8 mouse cellular contexts compared by ENCODE assay signal in the genomic region with DNA sequence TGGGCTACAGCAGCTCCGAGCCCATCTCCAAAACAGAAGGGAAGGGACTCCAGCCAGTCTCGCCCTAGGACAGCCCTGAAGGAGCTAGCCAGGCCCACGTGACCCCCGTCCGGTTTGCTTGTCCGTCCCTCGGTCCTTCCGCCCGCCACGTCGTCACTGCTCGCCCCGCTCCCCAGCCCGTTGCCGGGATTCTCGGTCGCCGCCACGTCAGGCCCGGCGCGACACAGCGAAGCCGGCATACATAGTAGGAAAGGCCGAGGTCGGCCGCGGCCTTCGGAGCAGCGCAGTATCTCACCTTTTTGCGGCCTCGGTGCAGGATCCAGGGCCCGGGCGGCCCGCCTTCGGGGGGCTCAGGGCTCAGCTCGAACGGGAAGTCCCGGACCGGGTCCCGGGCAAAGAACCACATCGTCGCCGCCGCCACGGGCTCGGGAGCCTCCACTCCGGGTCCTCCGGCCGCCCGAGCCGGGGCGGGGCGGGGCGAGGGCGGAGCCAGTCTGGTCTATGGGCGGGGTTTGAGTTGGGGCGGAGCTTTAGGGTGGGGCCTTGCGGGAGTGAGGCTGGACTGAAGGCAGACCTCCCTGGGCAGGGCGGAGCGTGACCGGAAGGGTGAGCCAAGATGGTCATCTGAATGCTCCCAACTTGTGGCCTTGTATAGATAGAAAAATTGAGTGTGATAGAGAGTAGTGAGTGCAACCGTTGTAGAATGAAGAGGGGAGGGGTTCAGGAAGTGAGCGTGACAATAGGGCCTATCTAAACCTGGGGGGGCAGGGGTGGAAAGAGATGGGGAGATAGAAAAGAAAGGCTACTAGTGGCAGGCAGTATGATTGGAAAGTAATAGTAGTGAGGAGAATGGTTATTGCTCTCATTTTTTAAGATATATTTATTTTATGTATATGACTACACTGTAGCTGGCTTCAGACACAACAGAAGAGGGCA. TPM values are rescaled to one million over a fixed set of nuclear protein-coding genes. Genes with fewer than 3 reads are reported as not detected.
DNase-seq lines count a peak whose midpoint lies in the region; ATAC-seq and TF ChIP-seq lines count a peak whose summit lies in the region.

A gene (minus strand): TSS at position 495 of the 936 bp plus-strand sequence.

- TF ChIP-seq POLR2A in myocyte (IDR thresholded peaks at IDR 0.05; ENCODE audit: insufficient read length, low read depth), result peak; percentile 62

- peak within 1 kb of the TSS; percentile 98 for H3K9ac ChIP-seq in heart, embryonic 13.5 days
- H3K9ac ChIP-seq in liver, embryonic 11.5 days (ENCODE audit: low read depth, low read length), result peak within 1 kb of the TSS; percentile 77

- no peaks in the 10 kb centered on the region for H3K27me3 ChIP-seq in heart, embryonic 13.5 days (replicated peaks)
- H3K27me3 ChIP-seq in liver, embryonic 11.5 days (replicated peaks; ENCODE audit: control insufficient read depth, insufficient read depth, low read length), result no peaks in the 10 kb centered on the region
- H3K27me3 ChIP-seq in myocyte (ENCODE audit: control insufficient read depth, insufficient read depth, insufficient read length), result no peaks in the 10 kb centered on the region

- peak within 1 kb of the TSS; percentile 98 for H3K4me2 ChIP-seq in heart, embryonic 13.5 days
- H3K4me2 ChIP-seq in liver, embryonic 11.5 days, result peak within 1 kb of the TSS; percentile 80
- H3K4me2 ChIP-seq in myocyte (ENCODE audit: low read depth), result peak within 1 kb of the TSS; percentile 99

- H3K4me3 ChIP-seq in brown adipose tissue, adult 24 weeks (ENCODE audit: insufficient read depth, low read depth, low read length), result peak within 1 kb of the TSS; percentile 83
- peak within 1 kb of the TSS; percentile 84 for H3K4me3 ChIP-seq in heart, embryonic 13.5 days
- peak within 1 kb of the TSS; percentile 83 for H3K4me3 ChIP-seq in liver, embryonic 11.5 days (ENCODE audit: low read depth, low read length)
- peak within 1 kb of the TSS; percentile 63 for H3K4me3 ChIP-seq in myocyte

- 1% methylated on average over 64 of the region's 64 CpGs for WGBS in heart, embryonic 13.5 days
- under 1% methylated on average over 64 of the region's 64 CpGs for WGBS in liver, embryonic 11.5 days

- ATAC-seq in heart, embryonic 13.5 days (ENCODE audit: extremely low read depth, insufficient number of reproducible peaks, low FRiP score, low TSS enrichment), result peak; percentile 96
- peak; percentile 97 for ATAC-seq in liver, embryonic 11.5 days (replicated peaks; ENCODE audit: low FRiP score)

- H3K27ac ChIP-seq in brown adipose tissue, adult 24 weeks (replicated peaks; ENCODE audit: low read depth, low read length), result peak within 1 kb of the TSS; percentile 81
- H3K27ac ChIP-seq in heart, embryonic 13.5 days (replicated peaks), result peak within 1 kb of the TSS; percentile 88
- peak within 1 kb of the TSS; percentile 73 for H3K27ac ChIP-seq in liver, embryonic 11.5 days (ENCODE audit: low read depth, low read length)

- H3K36me3 ChIP-seq in heart, embryonic 13.5 days, result peaks cover 38% of the 10 kb centered on the region
- peaks cover 13% of the 10 kb centered on the region; the same call in 1 of the 2 replicates for H3K36me3 ChIP-seq in liver, embryonic 11.5 days (ENCODE audit: control insufficient read depth, insufficient read depth, low read length)
- peaks cover 14% of the 10 kb centered on the region for H3K36me3 ChIP-seq in myocyte (ENCODE audit: control insufficient read depth, insufficient read depth)

- H3K79me2 ChIP-seq in myocyte (ENCODE audit: control insufficient read depth, insufficient read depth), result peaks cover 19% of the 10 kb centered on the region

- peak within 1 kb of the TSS; percentile 83 for H3ac ChIP-seq in myocyte (ENCODE audit: control insufficient read depth, insufficient read length)

- no peaks in the 10 kb centered on the region for H3K9me3 ChIP-seq in heart, embryonic 13.5 days
- no peaks in the 10 kb centered on the region for H3K9me3 ChIP-seq in liver, embryonic 11.5 days (ENCODE audit: control insufficient read depth, low read length)

- peaks cover 7% of the 10 kb centered on the region for H3K4me1 ChIP-seq in brown adipose tissue, adult 24 weeks (ENCODE audit: control insufficient read depth, insufficient read depth, insufficient read length, low read length)
- H3K4me1 ChIP-seq in heart, embryonic 13.5 days, result peaks cover 11% of the 10 kb centered on the region
- peaks cover 9% of the 10 kb centered on the region for H3K4me1 ChIP-seq in liver, embryonic 11.5 days (replicated peaks; ENCODE audit: control insufficient read depth, insufficient read depth, low read length)

- peak; percentile 89 for DNase-seq in CD4-positive helper T cell, adult 2 months (ENCODE audit: low read depth, low spot score)
- peak; percentile 67 for DNase-seq in fibroblast of lung, adult 2 months (ENCODE audit: low read depth)
- DNase-seq in kidney, postnatal 10 days, result peak; percentile 97
- DNase-seq in liver, embryonic 11.5 days (ENCODE audit: low spot score), result peak; percentile 96
- peak; percentile 96 to 98 for DNase-seq in spleen, postnatal 4 days (ENCODE audit: low spot score in 2 of 2)

TF ChIP-seq in myocyte, 11 proteins besides CTCF, POLR2A, EP300 and RAD21:
- no peak for TF ChIP-seq POLR2AphosphoS2 (IDR thresholded peaks at IDR 0.05; ENCODE audit: insufficient read length, low read depth)
- no peak for TF ChIP-seq E2F4 (IDR thresholded peaks at IDR 0.05; ENCODE audit: insufficient read depth)
- no peak for TF ChIP-seq REST (IDR thresholded peaks at IDR 0.05; ENCODE audit: insufficient read depth, insufficient read length)
- TF ChIP-seq USF1 (IDR thresholded peaks at IDR 0.05; ENCODE audit: low read depth), result peak; percentile 90
- TF ChIP-seq SRF (IDR thresholded peaks at IDR 0.05; ENCODE audit: control insufficient read depth, insufficient read length, low read depth), result no peak
- TF ChIP-seq MAX (IDR thresholded peaks at IDR 0.05; ENCODE audit: low read depth), result no peak
- no peak for TF ChIP-seq CEBPB (IDR thresholded peaks at IDR 0.05; ENCODE audit: insufficient read depth, poor library complexity, severe bottlenecking)
- TF ChIP-seq MYOD1 (IDR thresholded peaks at IDR 0.05; ENCODE audit: control insufficient read depth in 1 of 3, insufficient read length in 2 of 3, low read depth in 2 of 3), result no peak
TF ChIP-seq in myocyte: peak in this region for 1.

RNA-seq across cellular contexts. Expression of the gene that starts here (rescaled TPM):
- polyA plus RNA-seq in brown adipose tissue, adult 24 weeks (2012; ENCODE audit: insufficient read depth, insufficient read length, missing spikeins), result 49.2 and 54.3 TPM in 2 replicates
- polyA plus RNA-seq in heart, embryonic 13.5 days (2015; fragmentation: Nextera tagmentation; extraction: Ambion mirVana), result 55.8 and 59.6 TPM in 2 replicates
- polyA plus RNA-seq in liver, embryonic 11.5 days (2014; fragmentation: Nextera tagmentation; extraction: Ambion mirVana), result 57.1 and 58.6 TPM in 2 replicates
- 73.5 TPM for polyA plus RNA-seq in myocyte (2012; fragmentation: generic; extraction: Trizol)

Comparison
In these comparisons a context has a peak if more than half of its experiments do, and no peak if none do; other contexts are left out.
1. Peak in every context shown above with its lines: DNase-seq, ATAC-seq, H3K4me3 ChIP-seq and H3K27ac ChIP-seq.